Mouse (Mus musculus) heart, embryonic 13.5 days (tissue): Measurements from ENCODE around the gene Mrpl44. TPM values are rescaled to one million over a fixed set of nuclear protein-coding genes. Genes with fewer than 3 reads are reported as not detected.

ENCODE experiments used
- ATAC-seq: fragments of 200-750 bp; cut with Nextera tagmentation; 2 replicates; pipeline ENCODE4 v1.8.0; 2017; ENCODE audit warnings: moderate TSS enrichment; ENCODE audit not compliant: insufficient number of reproducible peaks, low FRiP score, low TSS enrichment; ENCODE audit errors: extremely low read depth
- H3K27ac ChIP-seq: fragments of 300-500 bp; sonication (generic); replicated peaks from 2 replicates; pipeline ENCODE4 v1.5.1; 2015; ENCODE audit warnings: moderate library complexity, mild to moderate bottlenecking, inconsistent platforms
- H3K27me3 ChIP-seq: fragments of 300-500 bp; sonication (generic); replicated peaks from 2 replicates; pipeline ENCODE4 v1.6.1; 2015; ENCODE audit warnings: mild to moderate bottlenecking, inconsistent platforms
- H3K36me3 ChIP-seq: fragments of 300-500 bp; sonication (generic); 2 replicates; pipeline ENCODE4 v1.6.1; 2015; ENCODE audit warnings: mild to moderate bottlenecking, inconsistent platforms
- H3K4me1 ChIP-seq: fragments of 300-500 bp; sonication (generic); 2 replicates; pipeline ENCODE4 v1.6.1; 2015; ENCODE audit warnings: inconsistent platforms
- H3K4me2 ChIP-seq: fragments of 300-500 bp; sonication (generic); 2 replicates; pipeline ENCODE4 v1.6.1; 2015; ENCODE audit warnings: inconsistent platforms, mild to moderate bottlenecking, moderate library complexity
- H3K4me3 ChIP-seq: fragments of 300-500 bp; sonication (generic); 2 replicates; pipeline ENCODE4 v1.5.1; 2015; ENCODE audit warnings: moderate library complexity, mild to moderate bottlenecking, inconsistent platforms
- H3K9ac ChIP-seq: fragments of 300-500 bp; sonication (generic); 2 replicates; pipeline ENCODE4 v1.6.1; 2015; ENCODE audit warnings: inconsistent platforms, mild to moderate bottlenecking, moderate library complexity
- H3K9me3 ChIP-seq: fragments of 300-500 bp; sonication (generic); 2 replicates; pipeline ENCODE4 v1.6.1; 2016; ENCODE audit warnings: inconsistent platforms
- WGBS: fragments of 180-500 bp; shearing (Covaris S2); methylation state at CpG from one replicate; pipeline ENCODE4 v1.1.7; 2015; ENCODE audit warnings: mixed read lengths; 5-methylcytosine and 5-hydroxymethylcytosine counted together
- polyA plus RNA-seq: library from polyadenylated mRNA; unstranded; fragments of >200 nt; fragmentation: Nextera tagmentation; extraction: Ambion mirVana; gene quantifications from 2 replicates; pipeline ENCODE4 v1.2.1, GENCODE M21; 2015

Mrpl44 gene
- polyA plus RNA-seq, 1 experiment from 2014 or later: 43.3 TPM

DNA sequence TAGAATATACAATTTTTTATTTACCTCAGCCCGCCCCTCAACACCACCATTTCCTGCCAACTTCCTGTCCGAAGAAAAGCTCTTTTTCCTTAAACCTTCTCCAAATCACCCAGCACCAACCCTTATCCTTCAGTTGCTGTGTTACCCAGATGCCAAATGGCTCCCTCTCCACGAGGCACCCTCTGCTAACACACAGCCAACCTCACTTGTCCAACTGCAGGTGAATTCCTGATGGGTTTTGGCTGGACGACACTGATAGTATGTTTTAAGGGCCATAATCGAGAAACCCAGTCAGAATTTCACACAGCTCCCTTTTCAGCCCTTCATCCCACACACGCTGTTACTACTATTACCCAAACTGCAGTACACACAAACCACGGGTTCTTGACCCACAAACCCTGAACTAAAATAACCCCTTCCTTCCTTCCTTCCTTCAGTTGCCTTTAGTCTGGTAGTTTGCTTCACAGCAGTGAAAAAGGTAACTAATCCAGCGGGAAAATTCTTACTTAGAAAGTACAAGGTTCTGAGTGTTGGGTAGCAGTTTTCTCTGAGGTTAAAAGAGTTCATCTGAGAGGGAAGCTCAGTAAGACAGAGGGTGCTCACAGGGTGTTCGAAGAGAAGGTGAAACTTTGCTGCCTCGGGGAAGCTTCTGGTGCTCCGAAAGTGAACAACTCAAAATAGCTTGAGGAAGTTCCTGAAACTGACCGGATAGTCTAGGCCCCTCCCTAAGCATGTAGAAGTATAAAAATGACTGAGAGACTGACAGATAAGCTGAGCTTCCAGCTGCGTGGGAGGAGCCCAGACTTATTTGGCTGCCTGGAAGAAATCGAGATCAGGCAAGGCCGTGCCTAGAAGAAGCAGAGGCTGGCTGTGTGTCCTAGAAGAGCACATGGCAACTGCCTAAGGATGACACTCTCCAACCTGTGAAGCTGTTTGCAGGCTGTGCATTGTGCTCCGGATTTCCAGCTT, 13.3 kb upstream of the Mrpl44 start:
- H3K27ac ChIP-seq: 0 out of 2 replicates have a peak overlapping the region, but pooled peaks have one; percentile 15
- ATAC-seq: no peak
- no peaks in the 10 kb centered on the region for H3K27me3 ChIP-seq
- peaks cover 38% of the 10 kb centered on the region for H3K4me1 ChIP-seq
- peak overlapping the region; percentile 92 for H3K4me2 ChIP-seq
- peak overlapping the region; percentile 97; the same call in 1 of the 2 replicates for H3K9ac ChIP-seq
- 46% methylated on average over 16 of the region's 16 CpGs for WGBS
- peak overlapping the region; percentile 93 for H3K4me3 ChIP-seq
- no peaks in the 10 kb centered on the region for H3K9me3 ChIP-seq
- no peaks in the 10 kb centered on the region for H3K36me3 ChIP-seq

DNA sequence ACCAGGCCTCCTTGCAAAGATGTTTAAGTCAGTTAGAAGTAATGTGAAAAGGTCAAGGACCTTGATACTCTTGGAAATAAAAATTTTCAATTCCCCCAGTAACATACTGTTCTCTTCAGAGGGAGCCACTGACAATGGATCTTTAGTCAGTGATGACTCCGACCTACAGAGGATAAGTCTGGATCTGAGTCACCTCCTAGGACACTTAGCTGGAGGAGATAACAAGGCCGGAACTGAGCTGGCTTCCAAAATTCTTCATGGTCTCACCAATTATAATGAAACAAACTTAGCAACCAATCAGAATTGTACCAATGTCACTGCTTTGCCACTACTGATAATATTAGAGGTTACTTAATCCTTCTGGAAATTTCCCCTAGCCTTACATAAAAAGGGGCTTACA, 11.8 kb upstream of the Mrpl44 start:
- H3K4me2 ChIP-seq: no peak overlapping the region
- ATAC-seq: no peak
- H3K4me1 ChIP-seq: peaks cover 26% of the 10 kb centered on the region
- WGBS: 41% methylated on average over 2 of the region's 2 CpGs
- no peak overlapping the region for H3K9ac ChIP-seq
- H3K27ac ChIP-seq: no peak overlapping the region
- H3K36me3 ChIP-seq: no peaks in the 10 kb centered on the region
- no peaks in the 10 kb centered on the region for H3K9me3 ChIP-seq
- no peak overlapping the region for H3K4me3 ChIP-seq
- no peaks in the 10 kb centered on the region for H3K27me3 ChIP-seq

DNA sequence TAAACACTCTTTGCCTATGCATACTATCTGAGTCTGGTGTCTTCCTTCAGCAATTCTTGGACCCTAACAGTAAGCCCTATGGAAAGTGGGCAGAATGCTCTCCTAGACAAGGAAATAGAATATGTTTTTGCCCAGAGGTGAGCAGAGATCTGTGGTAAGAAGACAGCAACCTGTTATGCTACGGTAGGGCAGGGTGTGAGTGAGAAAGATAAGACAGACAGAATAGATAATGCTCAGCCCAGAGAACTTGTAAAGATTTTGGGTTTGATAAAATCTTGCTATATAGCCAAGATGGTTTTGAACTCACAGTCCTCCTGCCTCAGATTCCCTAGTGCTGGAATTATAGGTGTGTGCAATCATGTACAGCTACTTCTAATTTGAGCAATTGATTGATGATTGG, 11.3 kb upstream of the Mrpl44 start:
- Histone ChIP-seq H3K4me3 (no peak overlapping the region), H3K4me1 (peaks cover 26% of the 10 kb centered on the region), H3K9me3 (no peaks in the 10 kb centered on the region), H3K9ac (no peak overlapping the region), H3K27ac (no peak overlapping the region), H3K4me2 (no peak overlapping the region), H3K36me3 (no peaks in the 10 kb centered on the region), H3K27me3 (no peaks in the 10 kb centered on the region)
- 62% methylated on average over 1 of the region's 1 CpGs for WGBS
- no peak for ATAC-seq

DNA sequence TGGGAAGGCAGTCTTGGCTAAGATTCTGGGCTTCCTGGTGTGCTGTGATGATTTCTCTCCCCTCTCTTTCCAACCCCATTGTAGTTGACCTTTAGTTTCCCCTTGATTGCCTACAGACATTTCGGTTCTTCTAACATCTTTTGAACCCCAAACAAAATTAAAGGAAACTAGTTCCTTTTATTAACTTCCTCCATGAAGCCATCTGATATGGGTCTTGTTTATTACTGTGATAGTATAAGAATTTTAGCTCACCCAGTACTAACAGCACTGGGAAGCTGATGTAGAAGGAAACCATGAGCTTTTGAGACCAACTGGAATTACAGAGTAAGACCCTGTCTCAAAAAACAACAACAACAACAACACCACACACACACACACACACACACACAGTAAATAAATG, 7.6 kb upstream of the Mrpl44 start:
- Histone ChIP-seq H3K9me3 (no peaks in the 10 kb centered on the region), H3K36me3 (no peaks in the 10 kb centered on the region), H3K27me3 (no peaks in the 10 kb centered on the region), H3K4me1 (no peaks in the 10 kb centered on the region), H3K4me2 (no peak overlapping the region), H3K9ac (no peak overlapping the region), H3K27ac (no peak overlapping the region), H3K4me3 (no peak overlapping the region)
- WGBS: 44% methylated on average over 1 of the region's 1 CpGs
- ATAC-seq: no peak

DNA sequence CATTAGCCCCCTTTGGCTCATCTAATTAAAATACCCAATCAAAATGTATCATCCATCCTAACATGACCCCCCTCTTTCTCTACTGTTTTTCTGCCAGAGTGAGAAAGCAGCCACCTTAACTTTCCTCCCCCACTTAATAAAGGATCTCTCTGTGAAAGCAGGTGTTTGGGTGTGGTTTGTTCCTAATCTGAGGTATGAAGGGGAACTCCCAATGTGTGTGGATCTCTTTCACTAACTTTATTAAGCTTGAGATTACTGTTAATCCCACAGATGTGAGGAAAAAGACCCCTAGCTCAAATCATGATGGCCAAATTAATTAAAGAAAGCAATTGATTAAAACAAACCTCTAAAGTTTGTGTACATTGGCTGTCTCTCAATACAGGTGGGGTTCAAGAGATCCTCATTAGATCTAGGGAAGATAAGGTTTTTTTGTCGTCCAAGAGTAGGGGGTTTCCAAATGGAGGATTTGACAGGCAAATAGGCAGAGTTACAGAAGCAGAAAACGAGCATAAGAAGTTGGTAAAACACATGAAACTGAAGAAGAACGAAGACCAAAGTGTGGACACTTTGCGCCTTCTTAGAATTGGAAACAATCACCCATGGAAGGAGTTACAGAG, 1.5 kb upstream of the Mrpl44 start:
- Histone ChIP-seq H3K27me3 (no peaks in the 10 kb centered on the region), H3K9ac (no peak overlapping the region), H3K4me1 (peaks cover 13% of the 10 kb centered on the region), H3K4me2 (no peak overlapping the region), H3K27ac (no peak overlapping the region), H3K9me3 (no peaks in the 10 kb centered on the region), H3K4me3 (no peak overlapping the region), H3K36me3 (peaks cover 16% of the 10 kb centered on the region)
- no peak for ATAC-seq
- WGBS: 66% methylated on average over 4 of the region's 4 CpGs

DNA sequence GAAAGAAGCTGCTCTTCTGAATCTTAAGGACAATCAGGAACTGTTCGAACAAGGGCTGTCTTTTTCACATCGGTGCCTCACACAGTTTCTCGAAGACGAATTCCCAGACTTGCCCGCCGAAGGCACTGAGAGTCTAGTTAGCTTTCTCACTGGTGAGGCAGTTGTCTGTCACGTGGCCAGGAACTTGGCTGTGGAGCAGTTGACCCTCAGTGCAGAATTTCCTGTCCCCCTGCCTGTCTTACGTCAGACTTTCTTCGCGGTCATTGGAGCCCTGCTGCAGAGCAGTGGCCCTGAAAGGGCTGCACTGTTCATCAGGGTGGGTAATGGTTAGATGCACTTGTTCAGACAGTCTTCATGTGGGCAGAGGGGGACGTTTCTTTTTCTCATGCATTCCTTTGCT, 2.2 kb downstream of the Mrpl44 start:
- Histone ChIP-seq H3K4me1 (peaks cover 13% of the 10 kb centered on the region), H3K36me3 (peaks cover 53% of the 10 kb centered on the region)
- 73% methylated on average over 11 of the region's 11 CpGs for WGBS

DNA sequence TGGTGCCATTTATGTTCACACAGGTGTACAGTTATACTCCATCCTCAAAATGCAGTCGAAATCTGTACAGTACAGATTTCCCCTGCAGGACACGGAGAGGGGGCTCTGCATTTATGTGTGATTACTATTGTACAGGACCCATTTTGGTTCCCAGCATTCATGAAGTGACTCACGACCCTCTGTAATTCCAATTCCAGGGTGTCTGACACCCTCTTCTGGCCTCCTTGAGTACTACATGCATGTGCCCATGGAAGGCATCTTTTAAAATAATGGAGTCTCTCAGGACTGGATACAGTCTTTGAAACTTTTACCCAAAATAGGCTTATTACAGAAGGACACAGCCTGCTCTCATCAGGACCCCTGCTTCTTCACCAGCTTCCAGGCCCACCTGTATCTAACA, 6.6 kb downstream of the Mrpl44 start:
- Histone ChIP-seq H3K27me3 (no peaks in the 10 kb centered on the region), H3K36me3 (peaks cover 58% of the 10 kb centered on the region), H3K9me3 (no peaks in the 10 kb centered on the region), H3K4me1 (peaks cover 7% of the 10 kb centered on the region), H3K27ac (no peak overlapping the region), H3K4me3 (no peak overlapping the region), H3K9ac (no peak overlapping the region), H3K4me2 (no peak overlapping the region)
- 81% methylated on average over 3 of the region's 3 CpGs for WGBS
- ATAC-seq: no peak

More for the DNA sequence above, 2.2 kb downstream of the Mrpl44 start:
- no peaks in the 10 kb centered on the region for H3K27me3 ChIP-seq
- H3K9ac ChIP-seq: no peak overlapping the region
- H3K4me3 ChIP-seq: no peak overlapping the region
- no peak overlapping the region for H3K27ac ChIP-seq
- no peak overlapping the region for H3K4me2 ChIP-seq
- H3K9me3 ChIP-seq: no peaks in the 10 kb centered on the region
- no peak for ATAC-seq

DNA sequence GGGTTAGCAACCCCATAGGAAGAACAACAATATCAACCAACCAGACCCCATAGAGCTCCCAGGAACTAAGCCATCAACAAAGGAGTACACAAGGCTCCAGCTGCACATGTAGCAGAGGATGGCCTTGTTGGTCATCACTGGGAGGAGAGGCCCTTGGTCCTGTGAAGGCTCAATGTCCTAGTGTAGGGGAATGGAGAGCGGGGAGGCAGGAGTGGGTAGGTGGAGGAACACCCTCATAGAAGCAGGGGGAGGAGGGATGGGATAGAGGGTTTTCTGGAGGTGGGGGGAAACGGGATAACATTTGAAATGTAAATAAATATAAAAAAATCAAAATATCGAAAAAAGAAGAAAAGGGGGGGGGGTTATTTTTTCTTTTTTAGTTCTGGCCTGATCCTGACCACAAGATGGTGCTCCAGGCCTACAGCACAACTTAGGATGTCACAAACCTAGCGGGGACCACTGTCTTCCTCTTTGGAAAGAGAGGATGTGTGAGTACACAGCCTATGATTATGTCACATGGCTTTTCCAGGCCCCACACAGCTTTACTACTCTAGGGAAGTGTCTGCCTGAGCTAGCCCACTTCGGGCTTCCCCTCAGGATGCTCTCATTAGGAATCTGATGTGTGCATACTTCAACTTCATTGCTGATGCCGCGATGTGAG, 10.6 kb downstream of the Mrpl44 start:
- H3K9ac ChIP-seq: no peak overlapping the region
- no peak for ATAC-seq
- H3K4me3 ChIP-seq: no peak overlapping the region
- H3K36me3 ChIP-seq: peaks cover 22% of the 10 kb centered on the region
- 54% methylated on average over 7 of the region's 7 CpGs for WGBS
- H3K4me2 ChIP-seq: no peak overlapping the region
- H3K27me3 ChIP-seq: no peaks in the 10 kb centered on the region
- no peaks in the 10 kb centered on the region for H3K9me3 ChIP-seq
- H3K27ac ChIP-seq: no peak overlapping the region
- no peaks in the 10 kb centered on the region for H3K4me1 ChIP-seq

DNA sequence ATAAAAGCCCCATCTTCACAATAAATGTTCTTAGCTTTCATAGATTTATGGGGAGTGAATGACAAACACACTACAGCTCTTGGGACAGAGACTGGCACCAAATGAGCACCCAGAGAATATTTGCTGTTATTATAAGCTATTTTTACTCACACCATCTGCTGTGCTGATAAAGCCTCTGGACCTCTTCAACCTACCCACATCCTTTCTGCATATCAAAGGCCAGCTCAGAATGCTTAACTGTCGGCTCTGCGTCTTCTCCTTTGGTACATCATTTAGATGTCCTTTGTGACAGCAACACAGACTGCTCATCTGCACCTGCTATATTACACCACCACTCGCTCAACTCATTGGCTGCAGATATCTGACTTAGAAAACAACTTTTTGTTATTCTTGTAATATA, 21.3 kb downstream of the Mrpl44 start:
- ATAC-seq: no peak
- H3K4me1 ChIP-seq: peaks cover 8% of the 10 kb centered on the region
- no peak overlapping the region for H3K4me3 ChIP-seq
- no peak overlapping the region for H3K9ac ChIP-seq
- H3K36me3 ChIP-seq: peaks cover 43% of the 10 kb centered on the region
- no peaks in the 10 kb centered on the region for H3K27me3 ChIP-seq
- H3K4me2 ChIP-seq: no peak overlapping the region
- WGBS: 49% methylated on average over 3 of the region's 3 CpGs
- H3K27ac ChIP-seq: no peak overlapping the region
- no peaks in the 10 kb centered on the region for H3K9me3 ChIP-seq

DNA sequence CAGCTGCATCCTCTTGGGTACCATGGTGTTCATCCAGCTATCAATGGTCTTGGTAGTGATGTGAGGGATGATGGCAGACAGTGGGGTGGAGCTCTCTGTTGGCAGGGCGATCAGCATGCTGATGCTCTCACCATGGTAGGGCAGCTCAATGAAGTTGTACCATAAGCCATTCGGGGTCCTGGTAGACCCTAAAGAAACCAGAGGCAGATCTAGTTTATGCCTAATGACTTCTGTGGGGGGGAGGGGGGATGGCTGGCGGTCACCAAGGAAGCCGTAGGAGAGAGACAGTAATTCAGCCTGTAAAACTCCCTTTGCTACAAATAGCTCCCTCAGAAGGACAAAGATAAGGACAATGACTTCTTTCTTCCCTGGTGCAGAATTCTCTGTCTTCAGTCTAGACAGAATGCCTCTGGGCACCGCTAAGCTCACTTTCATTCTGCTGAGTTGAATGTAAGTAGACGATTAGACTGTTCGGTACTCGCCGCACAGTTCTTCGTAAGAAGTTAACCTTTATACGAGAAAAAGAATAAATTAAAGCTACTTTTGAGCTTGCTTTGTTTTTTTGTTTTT, 27.1 kb downstream of the Mrpl44 start:
- H3K27ac ChIP-seq: no peak overlapping the region
- 60% methylated on average over 11 of the region's 11 CpGs for WGBS
- H3K27me3 ChIP-seq: no peaks in the 10 kb centered on the region
- no peak overlapping the region for H3K9ac ChIP-seq
- no peak overlapping the region for H3K4me3 ChIP-seq
- no peak overlapping the region for H3K4me2 ChIP-seq
- H3K4me1 ChIP-seq: peaks cover 17% of the 10 kb centered on the region
- ATAC-seq: no peak
- no peaks in the 10 kb centered on the region for H3K9me3 ChIP-seq
- H3K36me3 ChIP-seq: peaks cover 27% of the 10 kb centered on the region

DNA sequence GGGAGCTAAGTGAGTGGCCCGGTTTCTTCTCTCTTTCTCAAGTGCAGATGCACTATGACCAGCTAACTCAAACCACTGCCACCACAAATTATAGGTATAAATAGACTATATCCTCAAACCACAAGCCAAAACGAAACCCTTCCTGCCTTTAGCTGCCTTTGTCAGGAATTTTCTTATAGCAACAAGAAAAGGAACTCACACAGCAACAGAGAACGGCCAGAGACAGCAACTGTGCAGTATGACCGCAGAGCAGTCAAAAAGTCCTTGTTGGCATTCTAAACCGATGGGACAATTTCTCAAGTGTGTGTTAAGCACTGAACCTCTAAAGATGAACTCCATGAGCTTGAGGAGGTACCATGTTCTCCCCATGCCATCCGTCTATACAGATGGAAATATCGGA, 27.8 kb downstream of the Mrpl44 start:
- ATAC-seq: no peak
- Histone ChIP-seq H3K9ac (no peak overlapping the region), H3K36me3 (peaks cover 24% of the 10 kb centered on the region), H3K9me3 (no peaks in the 10 kb centered on the region), H3K4me1 (peaks cover 21% of the 10 kb centered on the region), H3K4me2 (no peak overlapping the region), H3K27ac (no peak overlapping the region), H3K4me3 (no peak overlapping the region), H3K27me3 (no peaks in the 10 kb centered on the region)
- WGBS: 80% methylated on average over 7 of the region's 7 CpGs
